Mouse (Mus musculus) heart, postnatal 10 days (tissue): Measurements from ENCODE around the gene Cks1b. TPM values are rescaled to one million over a fixed set of nuclear protein-coding genes. Genes with fewer than 3 reads are reported as not detected.

Experiments
- DNase-seq, 2 experiments: peaks; one replicate each; pipeline ENCODE4 v3.0.0; 2021
- intact Hi-C: fragments of 180-260 bp; cut with DNase I; formaldehyde crosslinking; loops from one replicate; pipeline ENCODE4 v1.15.1; 2025
- total RNA-seq, 2 experiments: library from RNA; stranded (reverse); gene quantifications; 2 replicates each; pipeline ENCODE4 v1.2.3; 2021

The Cks1b gene
- total RNA-seq, 2 experiments from 2014 or later: 26.6 to 26.9 TPM

DNA sequence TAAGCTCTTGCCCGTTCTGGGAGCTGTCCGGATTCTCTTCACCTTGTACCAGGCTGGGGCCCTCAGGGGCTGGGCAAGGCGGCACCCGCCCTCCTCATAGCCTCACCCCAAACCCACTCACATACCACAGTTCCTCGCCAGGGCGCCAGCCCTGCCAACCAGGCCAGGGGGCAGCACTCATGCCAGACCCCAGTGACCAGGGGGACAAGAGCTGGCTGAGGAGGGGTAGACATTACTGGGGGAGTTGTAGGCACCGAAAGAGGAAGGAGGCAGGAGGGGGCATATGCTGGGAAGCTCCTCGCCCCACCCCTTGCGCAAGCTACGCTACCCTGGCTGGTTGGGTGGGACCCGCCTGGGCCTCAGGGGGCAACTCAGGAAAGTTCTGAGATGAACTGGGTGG is 30.6 kb downstream of the Cks1b start:
- peak; percentile 56 to 74 for DNase-seq
- intact Hi-C loops: no loop called here

DNA sequence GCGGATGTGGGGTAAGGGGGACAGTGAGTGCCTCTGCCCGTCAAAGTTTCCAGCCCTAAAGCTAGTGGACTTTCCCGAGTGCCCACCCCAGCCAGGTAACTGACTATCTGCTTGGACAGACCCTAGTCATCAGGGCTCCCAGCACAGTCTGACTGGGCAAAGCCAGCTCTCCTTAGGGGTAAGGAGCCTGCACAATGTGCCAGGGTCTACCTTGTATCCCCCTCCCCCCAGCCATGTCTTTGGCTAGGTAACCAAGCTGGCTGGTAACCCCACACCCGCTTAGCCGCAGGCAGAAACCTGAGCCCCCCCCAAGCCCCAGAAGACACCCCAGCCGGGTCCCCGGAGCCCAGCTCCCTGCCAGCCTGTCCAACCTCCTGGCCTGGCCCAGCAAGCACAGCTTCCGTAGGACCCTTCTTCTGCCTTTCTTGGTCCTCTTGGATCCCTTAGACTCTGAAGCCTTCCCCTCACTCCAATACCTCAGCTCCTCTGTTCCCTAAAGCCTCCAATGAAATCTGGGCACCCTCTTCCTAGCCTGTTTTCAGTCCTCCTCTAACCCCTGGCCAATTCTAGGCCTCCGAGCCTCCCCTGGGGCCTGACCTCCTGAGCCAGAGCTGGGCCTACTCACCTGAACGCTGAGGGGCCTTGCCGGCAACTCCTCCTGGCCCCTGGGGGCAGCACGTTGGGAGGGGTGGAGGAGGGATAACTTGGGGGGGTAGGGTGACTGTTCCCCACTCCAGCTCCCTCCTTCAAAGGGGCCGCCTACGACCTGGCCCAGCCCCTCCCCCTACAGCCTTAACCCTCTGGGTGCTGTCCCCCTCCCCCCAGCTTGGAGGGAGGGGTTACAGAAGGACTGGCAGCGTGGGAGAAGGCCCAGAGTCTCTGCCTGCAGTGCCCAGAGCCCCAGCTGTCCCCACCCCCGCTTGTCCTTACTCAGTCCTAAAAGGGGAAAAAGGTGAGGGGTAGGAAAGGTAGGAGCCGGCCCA is 31.5 kb downstream of the Cks1b start:
- intact Hi-C loops: no loop called here

DNA sequence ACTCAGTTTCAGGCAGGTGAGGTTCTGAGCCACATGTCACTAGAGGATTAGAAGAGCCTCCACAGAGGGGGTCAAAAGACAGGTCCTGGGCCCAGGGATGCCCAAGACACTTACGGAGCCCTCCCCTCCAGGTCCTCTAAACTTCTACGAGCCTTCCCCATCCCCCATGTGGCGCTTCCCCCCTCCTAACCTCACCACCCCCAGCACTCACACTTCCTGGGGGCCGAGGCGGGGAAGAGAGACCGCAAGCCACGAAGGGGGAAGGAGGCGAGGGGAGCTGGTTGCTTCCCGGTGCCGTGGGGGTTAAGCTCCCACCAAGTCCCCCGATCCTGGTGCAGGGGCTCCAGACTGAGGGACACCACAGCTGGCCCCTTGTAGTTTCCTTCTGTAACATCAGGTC is 32.7 kb downstream of the Cks1b start:
- no peak for DNase-seq
- intact Hi-C loops: no loop called here

More for the DNA sequence above, 31.5 kb downstream of the Cks1b start:
- DNase-seq: peak in 1 of 2 experiments; percentile 46

DNA sequence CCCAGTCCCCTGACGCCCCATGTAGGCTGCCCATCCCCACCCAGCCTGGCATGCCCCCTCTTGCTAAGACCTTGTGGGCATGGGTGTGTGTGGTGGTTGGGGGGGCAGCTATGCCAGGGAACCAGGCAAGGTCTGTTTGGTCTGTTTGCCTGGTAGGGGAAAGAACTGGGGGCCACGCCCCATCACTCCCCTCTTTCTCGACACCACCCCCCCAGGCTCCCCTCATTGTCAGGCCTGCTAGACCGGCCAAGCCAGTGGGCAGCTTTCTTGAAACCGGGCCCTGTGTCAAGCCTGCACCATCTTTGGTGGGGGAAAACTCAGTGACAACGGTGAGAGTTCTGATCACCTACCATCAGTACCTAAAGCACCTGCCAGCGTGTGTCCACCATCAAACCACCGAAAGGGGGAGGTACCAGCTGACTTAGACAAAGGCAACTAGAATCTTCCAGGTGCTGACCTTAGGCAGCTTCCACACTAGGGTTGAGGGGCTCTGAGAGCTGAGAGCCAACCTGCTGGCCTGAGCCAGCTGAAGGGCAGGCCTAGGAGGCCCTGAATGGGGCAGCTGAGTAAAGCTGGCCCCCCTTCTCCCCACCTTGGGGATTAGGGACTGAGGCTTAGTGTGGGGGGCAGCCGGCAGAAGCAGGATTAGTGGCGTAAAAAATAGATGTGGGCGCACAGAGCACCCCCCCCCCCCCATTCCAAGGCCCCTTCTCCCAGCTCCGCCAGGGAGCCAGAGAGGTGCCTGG is 33.7 kb downstream of the Cks1b start:
- intact Hi-C loops: no loop called here

DNA sequence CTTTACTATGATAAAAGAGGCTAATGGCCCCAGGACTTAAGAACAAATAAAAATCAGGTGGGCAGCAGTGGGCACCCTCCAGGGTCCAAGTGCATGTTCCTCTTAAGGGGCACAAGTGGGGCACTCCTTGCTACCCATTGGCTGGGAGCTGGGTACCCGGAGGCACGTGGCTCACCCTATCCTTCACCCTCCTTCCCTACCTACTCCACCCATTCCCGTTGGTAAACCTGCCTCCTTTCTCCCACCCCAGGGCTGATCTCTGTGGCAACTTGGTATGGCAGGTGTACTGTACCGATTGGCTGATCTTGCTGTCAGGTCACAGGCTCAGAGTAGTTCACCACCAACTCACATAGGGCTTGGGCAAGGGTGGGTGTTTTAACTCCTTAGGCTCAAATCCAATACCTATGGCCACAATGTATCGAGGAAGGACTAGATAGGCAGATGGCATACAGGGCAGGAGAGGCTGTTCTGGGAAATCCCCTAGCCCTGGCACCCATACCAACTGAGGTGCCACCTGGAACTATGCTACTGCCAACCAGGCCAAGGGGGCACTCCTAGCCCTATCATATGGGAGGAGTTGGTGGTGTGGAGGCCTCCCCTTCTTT is 34.4 kb downstream of the Cks1b start:
- no peak for DNase-seq
- intact Hi-C loops: no loop called here

More for the DNA sequence above, 33.7 kb downstream of the Cks1b start:
- no peak for DNase-seq

DNA sequence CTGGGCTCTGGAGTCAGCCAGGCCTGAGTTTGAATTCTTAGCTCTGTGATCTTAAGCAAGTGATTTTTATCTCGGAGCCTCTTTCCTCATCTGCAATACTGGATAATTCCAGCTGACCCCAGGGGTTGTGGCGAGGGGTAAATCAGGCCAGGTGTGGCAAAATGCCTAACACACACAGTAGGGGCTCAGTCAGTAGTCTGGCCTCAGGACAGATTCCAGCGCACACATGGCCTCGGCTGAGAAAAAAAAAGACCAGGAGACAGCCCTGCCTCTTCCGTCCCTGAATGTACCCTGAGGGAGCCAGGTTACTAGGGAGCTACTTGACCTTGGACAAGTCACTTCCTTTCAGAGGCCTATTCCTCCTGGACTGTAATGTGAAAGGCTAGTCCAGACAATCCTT is 35.2 kb downstream of the Cks1b start:
- intact Hi-C loops: no loop called here

DNA sequence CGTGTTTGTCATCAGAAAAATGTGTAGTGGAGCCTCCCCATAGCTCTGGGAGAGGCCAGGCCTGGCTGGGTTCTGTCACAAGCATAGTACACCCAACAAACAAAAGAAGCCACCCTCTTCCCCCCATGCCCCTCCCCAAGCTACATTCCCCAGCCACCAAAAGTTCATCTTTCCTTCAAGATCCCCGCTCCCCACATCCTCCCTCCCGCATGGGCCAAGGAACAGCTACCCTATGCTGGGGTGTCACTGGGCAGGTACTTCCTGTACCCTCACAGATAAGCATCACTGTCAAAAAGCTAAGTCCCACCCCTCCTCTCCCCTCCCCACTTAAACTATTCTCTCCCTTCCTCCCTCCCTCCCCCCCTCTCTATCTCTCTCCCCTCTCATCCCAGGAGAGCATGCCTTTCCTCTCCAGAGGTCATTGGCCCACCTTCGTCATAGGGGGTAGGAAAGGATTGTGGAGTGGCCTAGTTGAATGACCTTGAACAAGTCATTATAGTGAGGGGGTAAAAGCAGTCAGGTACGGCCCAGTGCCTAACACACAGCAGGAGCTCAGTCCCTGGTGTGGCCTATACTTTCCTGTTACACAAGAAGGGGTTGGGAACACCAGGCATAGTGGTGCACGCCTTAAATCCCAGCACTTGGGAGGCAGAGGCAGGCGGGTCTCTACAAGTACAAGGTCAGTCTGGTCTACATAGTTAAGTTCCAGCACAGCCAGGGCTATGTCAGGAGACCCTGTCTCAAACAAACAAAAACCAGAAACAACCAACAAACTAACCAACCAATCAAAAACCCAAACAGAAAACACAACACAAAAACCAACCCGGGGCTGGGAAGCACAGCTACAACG is 35.9 kb downstream of the Cks1b start:
- no peak for DNase-seq
- intact Hi-C loops: no loop called here

More for the DNA sequence above, 35.2 kb downstream of the Cks1b start:
- no peak for DNase-seq

DNA sequence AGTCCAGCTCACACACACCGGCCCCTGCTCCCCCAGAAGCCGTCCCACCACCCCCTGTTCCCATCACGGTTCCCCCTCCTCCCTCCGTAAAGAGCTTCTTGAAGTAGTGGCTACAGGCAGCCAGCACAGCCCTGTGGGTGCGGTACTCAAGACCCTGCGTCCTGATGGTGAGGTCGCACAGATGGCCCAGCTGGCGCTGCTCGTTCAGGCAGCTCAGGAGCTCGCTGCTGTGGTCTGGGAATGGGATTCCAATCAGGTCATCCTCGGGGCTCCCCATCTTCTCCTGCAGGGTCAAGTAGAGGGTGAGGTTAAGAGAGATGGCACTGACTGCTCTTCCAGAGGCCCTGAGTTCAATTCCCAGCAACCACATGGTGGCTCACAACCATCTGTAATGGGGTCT is 37.0 kb downstream of the Cks1b start:
- no peak for DNase-seq
- intact Hi-C loops: no loop called here

DNA sequence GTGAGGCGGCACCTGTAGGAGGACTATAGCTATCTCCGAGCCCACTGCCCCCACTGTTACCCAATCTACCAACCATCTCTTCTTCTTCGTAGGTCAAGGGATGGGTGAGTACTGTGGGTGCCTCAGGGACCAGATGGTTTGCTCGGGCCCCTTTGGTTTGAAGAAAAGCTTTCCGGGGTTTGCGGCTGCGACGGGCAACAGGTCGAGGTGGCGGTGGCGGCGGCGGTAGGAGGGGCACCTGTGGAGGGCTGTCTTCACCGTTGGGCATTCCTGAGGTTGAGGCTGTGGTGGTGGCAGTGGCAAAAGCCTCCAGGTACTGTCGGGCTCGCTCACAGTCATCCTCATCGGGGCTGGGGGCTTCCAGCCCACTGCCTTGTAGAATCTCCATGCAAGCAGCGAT is 37.5 kb downstream of the Cks1b start:
- no peak for DNase-seq

DNA sequence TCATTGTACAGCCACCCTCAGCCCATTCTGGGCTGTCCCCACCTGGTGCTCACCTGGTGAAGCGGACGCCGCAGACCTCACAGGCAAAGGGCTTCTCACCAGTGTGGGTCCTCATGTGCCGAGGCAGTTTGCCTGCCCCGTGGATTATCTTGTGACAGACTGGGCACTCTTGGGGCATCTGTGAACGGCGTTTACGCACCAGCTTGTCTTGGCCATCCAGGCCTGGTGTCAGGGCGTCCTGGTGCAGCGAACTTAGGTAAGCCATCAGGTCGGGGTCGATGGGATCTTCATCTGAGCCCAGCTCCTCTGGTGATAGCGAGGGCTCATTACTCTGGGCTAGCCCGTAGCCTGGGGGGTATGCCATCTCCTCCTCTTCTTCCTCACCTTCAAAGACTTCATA is 37.9 kb downstream of the Cks1b start:
- intact Hi-C loops: no loop called here
- no peak for DNase-seq

More for the DNA sequence above, 37.5 kb downstream of the Cks1b start:
- intact Hi-C loops: no loop called here

DNA sequence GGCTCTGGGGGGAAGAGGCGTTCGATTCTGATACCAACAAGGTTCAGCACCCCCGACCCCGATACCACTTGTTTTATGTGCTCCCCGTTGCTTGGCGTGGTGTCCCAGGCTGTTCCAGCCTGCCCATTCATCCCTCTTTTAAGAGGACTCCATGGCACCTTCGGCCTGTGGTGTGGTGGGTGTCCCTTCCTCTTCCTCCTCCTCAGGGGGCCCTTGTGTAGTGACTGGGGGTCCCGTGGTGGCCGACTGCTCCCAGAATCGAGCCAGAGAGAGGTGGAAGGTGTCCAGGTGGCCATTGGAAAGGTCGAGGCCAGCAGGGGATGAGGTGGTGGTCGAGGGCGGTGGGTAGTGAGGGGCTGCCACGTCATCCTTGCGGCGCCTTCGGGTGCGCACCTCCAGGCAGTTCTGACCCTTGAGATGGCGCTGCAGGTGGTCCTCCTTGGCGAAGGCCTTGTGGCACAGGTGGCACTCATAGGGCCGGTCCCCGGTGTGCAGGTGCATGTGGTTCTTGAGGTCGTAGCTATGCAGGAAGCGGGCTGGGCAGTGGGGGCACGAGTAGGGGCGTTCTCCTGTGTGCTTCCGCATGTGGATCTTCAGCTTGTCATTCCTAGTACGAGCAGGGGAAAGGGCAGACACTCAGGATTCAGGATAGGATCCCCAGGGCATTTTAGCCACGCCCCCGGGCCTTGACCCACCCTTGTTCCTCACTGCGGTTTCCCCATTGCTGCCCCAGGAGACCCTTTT is 38.6 kb downstream of the Cks1b start:
- no peak for DNase-seq
- intact Hi-C loops: loop anchor here (2.0 kb wide), 1 partner anchor 105 kb away; no protein-coding TSS in a partner anchor

DNA sequence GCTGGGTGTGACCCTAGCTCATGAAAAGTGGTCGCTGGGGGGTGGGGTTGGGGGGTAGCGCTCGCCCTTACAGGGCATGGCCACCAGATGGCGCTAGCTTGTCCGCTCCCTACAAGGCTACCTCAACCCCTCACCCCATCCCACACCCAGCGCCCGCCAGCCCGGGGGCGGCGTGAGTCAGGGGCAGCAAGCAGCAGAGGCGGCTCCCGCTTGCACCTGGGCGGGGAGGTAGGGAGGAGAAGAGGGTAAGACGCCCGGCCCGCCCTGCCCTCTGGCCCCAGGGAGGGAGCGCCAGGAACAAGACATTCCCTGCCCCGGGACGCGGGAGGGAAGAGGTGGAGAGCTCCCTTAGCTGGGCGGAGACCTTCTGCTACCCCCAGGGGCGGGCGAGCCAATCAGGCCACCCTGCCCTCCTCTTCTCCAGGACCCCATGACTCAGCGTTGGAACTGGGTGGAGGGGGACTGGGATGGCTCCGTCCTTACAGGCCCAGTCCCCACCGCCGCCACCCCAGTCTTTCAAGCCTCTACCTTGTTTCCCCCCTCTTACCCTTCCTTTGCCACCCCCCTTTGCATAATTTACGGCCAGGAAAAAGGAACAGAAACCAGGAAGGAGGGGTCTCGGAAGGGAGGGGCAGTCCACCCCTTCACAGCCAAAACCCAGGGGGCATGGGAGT is 39.7 kb downstream of the Cks1b start:
- peak; percentile 81 to 84 for DNase-seq
- intact Hi-C loops: loop anchor here (1.0 to 2.0 kb wide), 3 partner anchors 23 to 106 kb away; partner anchors contain the start of gene Flad1

DNA sequence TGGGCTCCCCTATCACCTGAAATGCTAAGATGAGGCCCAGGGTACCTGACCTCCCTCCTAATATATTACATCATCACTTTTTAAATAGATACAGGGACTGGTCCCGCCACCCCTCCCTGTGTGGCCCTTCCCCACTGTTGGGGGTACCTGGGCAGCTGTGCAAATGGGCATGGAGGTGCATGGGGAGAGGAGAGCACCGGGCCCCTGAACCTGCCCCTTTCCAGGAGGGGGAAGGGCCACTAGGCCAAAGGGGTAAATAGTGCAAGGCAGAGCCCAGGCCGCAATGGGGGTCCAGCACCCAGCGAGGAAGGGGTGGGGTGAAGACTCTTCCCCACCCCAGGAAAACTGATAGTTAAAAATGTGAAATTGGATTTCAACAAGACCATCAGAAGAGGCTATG is 40.4 kb downstream of the Cks1b start:
- intact Hi-C loops: loop anchor here (1.0 to 2.0 kb wide), 3 partner anchors 23 to 107 kb away; partner anchors contain the start of gene Flad1
- no peak for DNase-seq

DNA sequence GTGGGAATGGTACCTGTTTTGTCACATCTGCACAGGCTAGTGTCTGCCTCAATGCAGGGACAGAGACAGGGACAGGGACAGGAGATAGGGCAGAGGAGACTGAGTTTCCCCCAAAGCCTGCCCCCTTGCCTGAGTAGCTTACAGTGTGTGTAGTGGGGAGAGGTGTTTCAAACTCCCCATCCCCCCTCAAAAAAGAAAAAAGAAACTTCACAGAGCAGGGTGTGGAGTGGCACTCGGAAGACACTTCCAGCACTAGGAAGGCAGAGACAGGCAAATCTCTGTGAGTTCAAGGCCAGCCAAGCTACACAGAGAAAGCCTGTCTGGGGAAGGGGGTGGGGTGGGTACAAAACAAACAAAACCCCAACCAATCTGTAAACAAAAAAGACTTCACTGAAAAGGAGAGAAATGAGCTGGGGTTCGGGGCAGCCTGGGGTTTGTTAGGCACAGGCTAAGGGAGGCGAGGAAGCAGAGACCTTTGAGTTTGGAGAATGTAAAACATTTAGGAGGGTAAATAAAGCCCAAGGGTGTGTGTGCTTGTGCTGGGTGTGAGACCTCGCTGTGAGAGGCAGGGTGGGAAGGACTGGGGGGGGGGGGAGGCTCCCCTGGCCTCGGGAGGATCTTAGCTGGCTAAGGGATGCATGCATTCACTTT is 44.5 kb downstream of the Cks1b start:
- DNase-seq: no peak
- intact Hi-C loops: no loop called here

DNA sequence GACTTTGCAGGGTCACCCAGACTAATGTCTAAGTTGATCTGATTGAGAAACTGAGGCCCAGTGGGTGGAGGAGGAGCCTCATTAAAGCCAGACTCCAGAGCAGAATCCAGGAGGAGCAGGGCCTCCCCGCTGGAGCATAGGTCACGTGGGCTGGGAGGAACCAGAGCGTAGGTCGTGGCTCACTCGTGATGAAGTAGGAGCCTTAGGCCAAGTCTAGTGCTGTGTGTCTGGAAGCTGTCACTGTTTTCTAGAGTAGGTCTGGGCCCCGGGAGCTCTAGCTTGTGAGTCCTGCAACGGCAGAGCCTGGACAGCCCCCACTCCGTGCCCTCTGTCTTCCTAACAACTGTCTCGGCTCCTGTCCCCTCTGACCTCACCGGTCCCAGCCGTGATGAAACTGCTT is 50.8 kb downstream of the Cks1b start:
- intact Hi-C loops: no loop called here
- no peak for DNase-seq

DNA sequence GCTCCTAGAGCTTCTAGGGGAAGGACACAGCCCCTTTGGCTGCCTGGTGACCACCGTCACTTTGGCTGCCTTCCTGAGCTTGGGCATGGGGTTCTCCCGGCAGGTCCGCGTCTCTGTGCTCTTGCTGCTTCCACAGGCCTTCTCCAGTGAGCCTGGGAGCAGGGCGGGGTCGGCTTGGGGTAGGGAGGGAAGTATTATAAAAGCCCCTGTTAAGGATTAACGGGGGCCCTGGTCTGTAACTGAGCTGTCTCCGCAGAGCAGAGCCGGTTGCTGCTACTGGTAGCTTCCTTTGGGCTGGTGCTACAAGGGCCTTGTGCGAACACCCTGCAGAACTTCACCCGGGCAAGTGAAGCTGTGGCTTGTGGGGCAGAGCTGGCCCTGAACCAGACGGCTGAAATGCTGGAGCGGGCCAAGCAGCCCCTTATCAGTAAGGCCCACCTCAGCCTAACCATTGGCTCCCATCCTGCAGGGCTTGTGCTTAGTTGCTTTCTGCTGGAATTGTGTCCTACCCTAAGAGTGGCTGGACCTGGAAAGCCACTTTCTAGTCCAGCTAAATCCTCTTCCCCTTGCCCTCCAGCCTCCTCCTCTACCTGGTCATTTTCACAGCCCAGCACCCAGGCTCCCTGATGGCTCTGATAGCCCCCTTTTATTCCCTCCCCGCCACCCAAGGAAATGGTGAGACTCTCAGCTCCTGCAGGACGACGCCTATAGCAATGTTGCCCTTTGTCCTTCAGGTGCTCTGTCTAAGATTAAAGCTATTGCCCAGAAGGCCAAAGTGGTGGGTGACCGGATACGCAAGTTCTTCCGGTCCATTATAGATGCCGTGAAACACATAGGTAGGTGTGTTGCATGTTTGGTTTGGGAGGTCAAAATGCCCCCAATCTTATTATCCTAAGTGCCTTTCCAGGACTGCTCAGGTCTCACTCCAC is 52.4 kb downstream of the Cks1b start:
- no peak for DNase-seq
- intact Hi-C loops: no loop called here
